Mouse (Mus musculus): ENCODE data around the gene Pip5k1c. TPM values are rescaled to one million over a fixed set of nuclear protein-coding genes. Genes with fewer than 3 reads are reported as not detected.

Gene Pip5k1c
- polyA plus RNA-seq, 1 experiment from 2014 or later: 58.5 TPM

GRCm38 (mm10) chr10:81305663-81306062, 12.9 kb downstream of the Pip5k1c start:
- Histone ChIP-seq H3K4me1 (peaks cover 9% of the 10 kb centered on the region), H3K27ac (no peak overlapping the region), H3K36me3 (peaks cover 52% of the 10 kb centered on the region), H3K9me3 (no peaks in the 10 kb centered on the region), H3K4me3 (no peak overlapping the region), H3K9ac (no peak overlapping the region), H3K4me2 (replicated peaks) (no peak overlapping the region), H3K27me3 (no peaks in the 10 kb centered on the region)
- WGBS: 95% methylated on average over 14 of the region's 14 CpGs
- ATAC-seq (ENCODE audit: low FRiP score, low read depth): no peak

GRCm38 (mm10) chr10:81306173-81306668, 13.5 kb downstream of the Pip5k1c start:
- no peaks in the 10 kb centered on the region for H3K27me3 ChIP-seq
- H3K4me1 ChIP-seq: peaks cover 9% of the 10 kb centered on the region
- no peaks in the 10 kb centered on the region for H3K9me3 ChIP-seq
- H3K4me3 ChIP-seq: no peak overlapping the region
- no peak overlapping the region for H3K27ac ChIP-seq
- 95% methylated on average over 12 of the region's 12 CpGs for WGBS
- no peak overlapping the region for H3K9ac ChIP-seq
- H3K36me3 ChIP-seq: peaks cover 58% of the 10 kb centered on the region
- no peak overlapping the region for H3K4me2 ChIP-seq (replicated peaks)
- ATAC-seq (ENCODE audit: low FRiP score, low read depth): no peak

GRCm38 (mm10) chr10:81306837-81307682, 14.3 kb downstream of the Pip5k1c start:
- no peak for ATAC-seq (ENCODE audit: low FRiP score, low read depth)
- peaks cover 66% of the 10 kb centered on the region for H3K36me3 ChIP-seq
- H3K4me2 ChIP-seq (replicated peaks): no peak overlapping the region
- no peak overlapping the region for H3K9ac ChIP-seq
- no peak overlapping the region for H3K27ac ChIP-seq
- WGBS: 92% methylated on average over 21 of the region's 21 CpGs
- no peak overlapping the region for H3K4me3 ChIP-seq
- H3K4me1 ChIP-seq: peaks cover 9% of the 10 kb centered on the region
- no peaks in the 10 kb centered on the region for H3K27me3 ChIP-seq
- no peaks in the 10 kb centered on the region for H3K9me3 ChIP-seq

- Histone ChIP-seq H3K9me3 (no peaks in the 10 kb centered on the region), H3K4me2 (replicated peaks) (no peak overlapping the region), H3K36me3 (peaks cover 91% of the 10 kb centered on the region), H3K27ac (no peak overlapping the region), H3K4me3 (no peak overlapping the region), H3K27me3 (no peaks in the 10 kb centered on the region), H3K9ac (no peak overlapping the region), H3K4me1 (no peaks in the 10 kb centered on the region)
- ATAC-seq (ENCODE audit: low FRiP score, low read depth): no peak
- 91% methylated on average over 5 of the region's 5 CpGs for WGBS
Measured at GRCm38 (mm10) chr10:81309571-81309970, 16.8 kb downstream of the Pip5k1c start.

DNA sequence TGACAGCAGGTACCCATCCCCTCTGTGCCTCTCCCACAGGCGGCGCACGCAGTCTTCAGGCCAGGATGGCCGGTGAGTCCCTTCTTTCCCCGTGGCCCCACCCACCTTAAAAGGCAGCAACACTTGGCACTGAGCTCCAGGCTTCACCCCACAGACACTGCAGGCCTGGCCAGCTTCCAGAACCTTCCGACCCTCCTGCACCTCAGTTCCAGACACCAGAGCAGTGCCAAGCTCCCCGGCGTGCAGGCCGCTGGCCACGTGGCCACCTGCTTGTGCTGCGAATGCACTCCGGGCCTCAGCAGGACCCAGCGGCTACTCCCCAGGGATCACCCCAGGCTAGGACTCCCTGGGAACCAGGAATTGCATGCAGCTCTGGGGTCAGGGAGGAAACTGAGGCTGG, 20.8 kb downstream of the Pip5k1c start:
- no peak overlapping the region for H3K9ac ChIP-seq
- peaks cover 99% of the 10 kb centered on the region for H3K36me3 ChIP-seq
- H3K4me2 ChIP-seq (replicated peaks): no peak overlapping the region
- no peaks in the 10 kb centered on the region for H3K27me3 ChIP-seq
- H3K4me1 ChIP-seq: peaks cover 22% of the 10 kb centered on the region
- H3K4me3 ChIP-seq: no peak overlapping the region
- no peaks in the 10 kb centered on the region for H3K9me3 ChIP-seq
- no peak overlapping the region for H3K27ac ChIP-seq
- 94% methylated on average over 13 of the region's 13 CpGs for WGBS
- no peak for ATAC-seq (ENCODE audit: low FRiP score, low read depth)

- ATAC-seq (ENCODE audit: low FRiP score, low read depth): no peak
- no peak overlapping the region for H3K4me2 ChIP-seq (replicated peaks)
- WGBS: 79% methylated on average over 7 of the region's 7 CpGs
- no peaks in the 10 kb centered on the region for H3K9me3 ChIP-seq
- H3K4me3 ChIP-seq: no peak overlapping the region
- H3K27ac ChIP-seq: no peak overlapping the region
- H3K9ac ChIP-seq: no peak overlapping the region
- no peaks in the 10 kb centered on the region for H3K27me3 ChIP-seq
- peaks cover 97% of the 10 kb centered on the region for H3K36me3 ChIP-seq
- H3K4me1 ChIP-seq: peaks cover 28% of the 10 kb centered on the region
Measured at GRCm38 (mm10) chr10:81314201-81314600, 21.4 kb downstream of the Pip5k1c start.

DNA sequence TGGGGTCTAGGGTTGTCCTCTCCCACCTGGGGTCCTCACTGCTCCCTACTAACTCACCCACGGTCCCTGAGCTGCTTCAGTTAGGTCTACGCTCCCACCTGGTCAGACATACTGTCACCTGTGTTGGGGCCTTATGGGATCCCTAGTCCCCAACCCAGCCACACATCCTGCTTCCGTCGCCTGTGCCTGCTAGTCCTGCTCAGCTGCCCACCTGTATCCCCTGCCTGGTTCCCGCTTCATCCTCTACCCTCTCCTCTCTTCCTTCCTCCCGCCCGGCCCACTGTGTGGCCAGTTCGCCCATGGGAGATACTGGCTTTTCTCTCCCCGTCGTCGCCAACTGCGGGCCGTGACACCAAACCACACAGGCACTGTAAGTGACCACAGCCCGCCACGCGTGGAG, 22.8 kb downstream of the Pip5k1c start:
- 92% methylated on average over 16 of the region's 16 CpGs for WGBS
- Histone ChIP-seq H3K4me1 (peaks cover 35% of the 10 kb centered on the region), H3K9ac (no peak overlapping the region), H3K4me3 (no peak overlapping the region), H3K27me3 (no peaks in the 10 kb centered on the region), H3K27ac (no peak overlapping the region), H3K36me3 (peaks cover 83% of the 10 kb centered on the region), H3K9me3 (no peaks in the 10 kb centered on the region), H3K4me2 (replicated peaks) (no peak overlapping the region)
- no peak for ATAC-seq (ENCODE audit: low FRiP score, low read depth)

GRCm38 (mm10) chr10:81316338-81317060, 23.7 kb downstream of the Pip5k1c start:
- peaks cover 74% of the 10 kb centered on the region for H3K36me3 ChIP-seq
- H3K27ac ChIP-seq: 0 out of 2 replicates have a peak overlapping the region, but pooled peaks have one; percentile 39
- WGBS: 43% methylated on average over 16 of the region's 16 CpGs

DNA sequence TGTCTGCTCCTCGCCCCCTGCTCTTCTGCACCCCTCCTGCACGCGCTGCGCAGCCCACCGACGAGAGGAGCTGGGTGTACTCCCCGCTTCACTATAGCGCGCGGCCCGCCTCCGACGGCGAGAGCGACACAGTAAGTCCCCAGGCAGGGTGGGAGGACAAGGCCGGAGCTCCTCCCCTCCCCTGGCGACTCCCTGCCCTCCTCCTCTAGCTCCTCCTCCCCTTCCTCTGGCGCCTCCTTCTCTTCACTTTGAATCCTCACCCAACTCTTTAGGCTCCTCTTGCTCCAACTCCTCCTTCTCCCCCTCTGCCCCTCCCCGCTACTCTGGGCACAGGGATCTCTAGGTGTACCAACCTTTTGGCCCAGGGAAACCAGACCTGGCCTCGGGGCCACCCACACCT, 24.5 kb downstream of the Pip5k1c start:
- peaks cover 68% of the 10 kb centered on the region for H3K36me3 ChIP-seq
- no peaks in the 10 kb centered on the region for H3K9me3 ChIP-seq
- H3K4me3 ChIP-seq: peak overlapping the region; percentile 23
- H3K27me3 ChIP-seq: no peaks in the 10 kb centered on the region
- no peak for ATAC-seq (ENCODE audit: low FRiP score, low read depth)
- peak overlapping the region; percentile 39; the same call in 1 of the 2 replicates for H3K27ac ChIP-seq
- peak overlapping the region; percentile 56 for H3K9ac ChIP-seq
- H3K4me2 ChIP-seq (replicated peaks): peak overlapping the region; percentile 54
- WGBS: 23% methylated on average over 20 of the region's 20 CpGs
- H3K4me1 ChIP-seq: peaks cover 44% of the 10 kb centered on the region

More at GRCm38 (mm10) chr10:81316338-81317060, 23.7 kb downstream of the Pip5k1c start:
- Histone ChIP-seq H3K27me3 (no peaks in the 10 kb centered on the region), H3K9ac (peak overlapping the region; percentile 56), H3K9me3 (no peaks in the 10 kb centered on the region), H3K4me3 (peak overlapping the region; percentile 23), H3K4me1 (peaks cover 36% of the 10 kb centered on the region), H3K4me2 (replicated peaks) (peak overlapping the region; percentile 54)
- ATAC-seq (ENCODE audit: low FRiP score, low read depth): no peak

- H3K27me3 ChIP-seq: no peaks in the 10 kb centered on the region
- peaks cover 48% of the 10 kb centered on the region for H3K4me1 ChIP-seq
- peak overlapping the region; percentile 89 for H3K27ac ChIP-seq
- no peak for ATAC-seq (ENCODE audit: low FRiP score, low read depth)
- no peaks in the 10 kb centered on the region for H3K9me3 ChIP-seq
- H3K4me3 ChIP-seq: peak overlapping the region; percentile 96; the same call in 1 of the 2 replicates
- H3K9ac ChIP-seq: peak overlapping the region; percentile 67; the same call in 1 of the 2 replicates
- H3K4me2 ChIP-seq (replicated peaks): peak overlapping the region; percentile 91
- 92% methylated on average over 13 of the region's 13 CpGs for WGBS
- H3K36me3 ChIP-seq: peaks cover 68% of the 10 kb centered on the region
Measured at GRCm38 (mm10) chr10:81318589-81319329, 26.0 kb downstream of the Pip5k1c start.

DNA sequence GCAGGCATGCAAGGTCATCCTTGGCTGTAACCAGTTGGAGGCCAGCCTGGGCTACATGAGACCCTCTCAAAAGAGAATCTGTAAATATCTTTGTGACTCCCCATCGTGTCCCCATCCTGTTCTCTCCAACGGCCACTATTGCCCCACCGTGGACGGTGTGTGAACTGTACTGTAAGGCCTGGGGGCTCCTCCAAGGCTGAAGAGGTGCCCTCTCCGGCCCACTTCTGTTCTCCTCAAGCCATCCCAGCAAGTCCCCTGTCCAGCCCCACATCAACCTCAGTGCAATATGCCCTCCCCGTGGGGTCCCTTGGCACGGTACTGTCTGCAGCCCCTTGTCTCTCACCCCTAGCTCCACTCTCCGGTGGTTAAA, 26.6 kb downstream of the Pip5k1c start:
- Histone ChIP-seq H3K27me3 (no peaks in the 10 kb centered on the region), H3K4me3 (peak overlapping the region; percentile 96), H3K9ac (peak overlapping the region; percentile 67), H3K27ac (peak overlapping the region; percentile 89), H3K4me1 (peaks cover 48% of the 10 kb centered on the region), H3K4me2 (replicated peaks) (peak overlapping the region; percentile 91), H3K36me3 (peaks cover 68% of the 10 kb centered on the region), H3K9me3 (no peaks in the 10 kb centered on the region)
- WGBS: 39% methylated on average over 8 of the region's 8 CpGs
- no peak for ATAC-seq (ENCODE audit: low FRiP score, low read depth)

Data from limb, embryonic 13.5 days (tissue).